Mouse (Mus musculus) hematopoietic stem cell, adult 5-6 weeks (primary cell): ENCODE data around the gene Vtn. TPM values are rescaled to one million over a fixed set of nuclear protein-coding genes. Genes with fewer than 3 reads are reported as not detected.

ENCODE experiments used
- ATAC-seq, 2 experiments: fragments of 125-278 bp in 1 of 2; replicated peaks in 1 of 2; 2 replicates each; pipeline ENCODE4 v1.8.0; 2016 to 2017; ENCODE audit warnings: inconsistent platforms in 2 of 2, mild to moderate bottlenecking in 2 of 2, moderate number of reproducible peaks in 2 of 2, low read depth in 1 of 2, moderate TSS enrichment in 1 of 2; ENCODE audit not compliant: low FRiP score in 2 of 2, poor library complexity in 2 of 2, severe bottlenecking in 2 of 2, insufficient read depth in 1 of 2, low TSS enrichment in 1 of 2
- total RNA-seq: library from RNA; stranded (forward); fragments of 172-1452, 232-1000 nt; gene quantifications from 2 replicates; pipeline ENCODE4 v1.2.3, GENCODE M21; 2017

Gene Vtn
- total RNA-seq, 1 experiment from 2014 or later: not detected

GRCm38 (mm10) chr11:78550168-78551058 is 51.5 kb downstream of the Vtn start, which contains the start of gene Tmem97:
TSS of gene Tmem97 (minus strand) at chr11:78550777.
- ATAC-seq: peak; percentile 100

- no peak for ATAC-seq
These were observed 52.1 kb downstream of the Vtn start for GRCm38 (mm10) chr11:78551059-78551398.

Other genes starting within 250 kb of the Vtn start
- gene 2610507B11Rik, start 237.3 kb upstream of the Vtn start, total RNA-seq: 83.7 and 92.7 TPM in 2 replicates
- 0.38 TPM in 1 of 2 replicates, not detected in the other for gene BC030499, start 208.2 kb upstream of the Vtn start, total RNA-seq
- 39.9 and 49.1 TPM in 2 replicates for gene Spag5, start 197.6 kb upstream of the Vtn start, total RNA-seq
- 6.6 and 8.7 TPM in 2 replicates for gene Aldoc, start 176.1 kb upstream of the Vtn start, total RNA-seq
- gene Pigs, start 170.7 kb upstream of the Vtn start, total RNA-seq: 9.9 and 10.1 TPM in 2 replicates
- gene Unc119, start 155.6 kb upstream of the Vtn start, total RNA-seq: 17.4 and 29.9 TPM in 2 replicates
- gene Foxn1, start 112.5 kb upstream of the Vtn start, total RNA-seq: not detected in 2 replicates
- 0.13 TPM in 1 of 2 replicates, not detected in the other for gene Slc13a2, start 76.9 kb upstream of the Vtn start, total RNA-seq
- 0.25 and 1.3 TPM in 2 replicates for gene Slc46a1, start 33.4 kb upstream of the Vtn start, total RNA-seq
- gene Sarm1, start 1.3 kb upstream of the Vtn start, total RNA-seq: 0.45 TPM in 1 of 2 replicates, not detected in the other
- not detected in 2 replicates for gene Sebox, start 4.4 kb downstream of the Vtn start, total RNA-seq
- gene Tmem199, start 13.1 kb downstream of the Vtn start, total RNA-seq: 26.0 and 27.9 TPM in 2 replicates
- 59.5 and 60.7 TPM in 2 replicates for gene Poldip2, start 13.1 kb downstream of the Vtn start, total RNA-seq
- 3.9 and 5.2 TPM in 2 replicates for gene Tnfaip1, start 37.2 kb downstream of the Vtn start, total RNA-seq
- gene Ift20, start 37.3 kb downstream of the Vtn start, total RNA-seq: 155 and 159 TPM in 2 replicates
- 23.8 and 26.0 TPM in 2 replicates for gene Tmem97, start 51.7 kb downstream of the Vtn start, total RNA-seq
- 23.8 and 41.8 TPM in 2 replicates for gene Nlk, start 198.3 kb downstream of the Vtn start, total RNA-seq